Mouse (Mus musculus) NIH3T3 (cell line): Measurements from ENCODE around the gene Zfp988.
"Not testable (repeated sequence)": the region's sequence is repeated elsewhere in the genome, so short reads cannot be mapped to it uniquely, and the experiment has no call there.

Experiments
- DNase-seq: peaks from one replicate; pipeline ENCODE4 v3.0.0-alpha.2; 2012; ENCODE audit warnings: low read depth

Gene Zfp988

GRCm38 (mm10) chr4:147343042-147343908, 37.8 kb downstream of the Zfp988 start:
- DNase-seq: peak; percentile 15

GRCm38 (mm10) chr4:147345061-147345554, 39.6 kb downstream of the Zfp988 start:
- DNase-seq: not testable (repeated sequence)

- DNase-seq: not testable (repeated sequence)
Observed at GRCm38 (mm10) chr4:147346361-147347035, 41.0 kb downstream of the Zfp988 start.

GRCm38 (mm10) chr4:147347300-147347699, 41.8 kb downstream of the Zfp988 start:
- DNase-seq: not testable (repeated sequence)

- DNase-seq: not testable (repeated sequence)
Observed at GRCm38 (mm10) chr4:147347880-147348279, 42.4 kb downstream of the Zfp988 start.

- DNase-seq: not testable (repeated sequence)
Observed at GRCm38 (mm10) chr4:147348401-147348800, 42.9 kb downstream of the Zfp988 start.

GRCm38 (mm10) chr4:147348906-147349686, 43.6 kb downstream of the Zfp988 start:
- DNase-seq: not testable (repeated sequence)

GRCm38 (mm10) chr4:147349687-147350415, 44.4 kb downstream of the Zfp988 start:
- DNase-seq: not testable (repeated sequence)

GRCm38 (mm10) chr4:147350541-147350940, 45.1 kb downstream of the Zfp988 start:
- peak; percentile 18 for DNase-seq

GRCm38 (mm10) chr4:147351376-147351980, 46.0 kb downstream of the Zfp988 start:
- DNase-seq: not testable (repeated sequence)

- not testable (repeated sequence) for DNase-seq
Observed at GRCm38 (mm10) chr4:147353626-147354025, 48.2 kb downstream of the Zfp988 start.

GRCm38 (mm10) chr4:147356042-147356441, 50.6 kb downstream of the Zfp988 start:
- DNase-seq: not testable (repeated sequence)

- DNase-seq: not testable (repeated sequence)
Observed at GRCm38 (mm10) chr4:147357195-147357594, 51.7 kb downstream of the Zfp988 start.

GRCm38 (mm10) chr4:147361003-147361402, 55.5 kb downstream of the Zfp988 start, which contains the start of gene Zfp978:
Gene Zfp978, plus strand, starts transcription at chr4:147361303.
- not testable (repeated sequence) for DNase-seq

GRCm38 (mm10) chr4:147361872-147362271, 56.4 kb downstream of the Zfp988 start:
- DNase-seq: not testable (repeated sequence)

- DNase-seq: not testable (repeated sequence)
Observed at GRCm38 (mm10) chr4:147369564-147369963, 64.1 kb downstream of the Zfp988 start.

GRCm38 (mm10) chr4:147383199-147383598, 77.7 kb downstream of the Zfp988 start:
- DNase-seq: not testable (repeated sequence)
